Mouse (Mus musculus) liver, adult 2 months (tissue): ENCODE data around the gene Atp6v0d1. TPM values are rescaled to one million over a fixed set of nuclear protein-coding genes. Genes with fewer than 3 reads are reported as not detected.

Source experiments
- DNase-seq: peaks from one replicate; pipeline ENCODE4 v3.0.0-alpha.2; 2011; ENCODE audit warnings: low read depth, low spot score; ENCODE audit errors: extremely low read depth
- H3K27ac ChIP-seq: fragments of 200-500 bp; replicated peaks from 2 replicates; pipeline ENCODE4 v1.5.1; 2012; ENCODE audit warnings: low read depth, mild to moderate bottlenecking, control low read depth, inconsistent platforms, low read length; ENCODE audit not compliant: insufficient read depth
- H3K27me3 ChIP-seq: fragments of 200-500 bp; 2 replicates; pipeline ENCODE4 v1.6.1; 2012; ENCODE audit warnings: mild to moderate bottlenecking, moderate library complexity, low read length, inconsistent platforms; ENCODE audit not compliant: control insufficient read depth, insufficient read depth
- H3K36me3 ChIP-seq: fragments of 200-500 bp; 2 replicates; pipeline ENCODE4 v1.6.1; 2012; ENCODE audit warnings: low read length, inconsistent platforms; ENCODE audit not compliant: control insufficient read depth, insufficient read depth
- H3K4me1 ChIP-seq: fragments of 200-500 bp; 2 replicates; pipeline ENCODE4 v1.6.1; 2011; ENCODE audit warnings: low read length; ENCODE audit not compliant: control insufficient read depth, insufficient read depth
- H3K4me3 ChIP-seq: fragments of 200-500 bp; 2 replicates; pipeline ENCODE4 v1.5.1; 2011; ENCODE audit warnings: low read depth, mild to moderate bottlenecking, control low read depth, low read length, moderate library complexity; ENCODE audit not compliant: insufficient read depth
- H3K79me2 ChIP-seq: fragments of 200-500 bp; 2 replicates; pipeline ENCODE4 v1.6.1; 2012; ENCODE audit warnings: inconsistent platforms, mild to moderate bottlenecking, low read length, moderate library complexity; ENCODE audit not compliant: control insufficient read depth, insufficient read depth
- H3K9ac ChIP-seq: fragments of 200-500 bp; 2 replicates; pipeline ENCODE4 v1.6.1; 2012; ENCODE audit warnings: low read depth, mild to moderate bottlenecking, control low read depth, inconsistent platforms, low read length
- CTCF ChIP-seq: fragments of 200-500 bp; IDR thresholded peaks from 2 replicates; pipeline ENCODE4 v1.5.1; 2011; ENCODE audit warnings: low read depth, low read length, control low read depth
- POLR2A ChIP-seq: fragments of 200-500 bp; IDR thresholded peaks from 2 replicates; pipeline ENCODE4 v1.6.1; 2011; ENCODE audit warnings: low read length, control low read depth; ENCODE audit not compliant: insufficient read depth; ENCODE audit errors: extremely low read depth
- WGBS: fragments of 180-500 bp; shearing (Covaris S2); methylation state at CpG from one replicate; pipeline ENCODE4 v1.1.7; 2018; 5-methylcytosine and 5-hydroxymethylcytosine counted together
- polyA plus RNA-seq: library from polyadenylated mRNA; depleted of rRNA; stranded (reverse); fragments of >200 nt; gene quantifications from 2 replicates; pipeline ENCODE4 v1.2.3, GENCODE M21; 2012
- total RNA-seq: library from RNA; depleted of rRNA; stranded (reverse); fragments of >200 nt; gene quantifications from 2 replicates; pipeline ENCODE4 v1.2.3, GENCODE M21; 2014

The Atp6v0d1 gene
- total and polyA plus RNA-seq, 2 experiments, result 63.5 to 82.0 TPM

DNA sequence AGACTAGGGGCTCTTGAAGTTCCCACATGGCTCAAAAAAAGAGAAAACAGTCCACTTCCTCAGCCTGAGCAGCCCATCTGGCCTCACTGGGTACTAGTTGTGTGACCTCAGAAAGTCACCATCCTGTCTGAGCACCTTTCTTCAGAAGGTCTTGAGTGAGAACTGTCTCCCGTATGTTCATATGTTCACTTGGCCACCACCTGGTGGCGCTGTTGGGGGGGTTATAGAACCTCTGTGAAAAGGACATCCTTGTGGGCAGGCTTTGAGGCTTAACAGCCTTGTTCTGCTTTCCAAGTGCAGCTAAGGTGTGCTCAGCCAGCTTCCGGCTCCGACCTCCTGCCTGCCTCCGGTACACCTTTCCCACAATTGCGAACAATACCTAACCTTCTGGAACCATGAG is 84.4 kb downstream of the Atp6v0d1 start:
- H3K27ac ChIP-seq, result no peak overlapping the region
- no peaks in the 10 kb centered on the region for H3K79me2 ChIP-seq
- H3K9ac ChIP-seq, result no peak overlapping the region
- H3K27me3 ChIP-seq, result no peaks in the 10 kb centered on the region
- no peak overlapping the region for H3K4me3 ChIP-seq
- no peak for DNase-seq
- H3K36me3 ChIP-seq, result no peaks in the 10 kb centered on the region
- no peaks in the 10 kb centered on the region for H3K4me1 ChIP-seq
- WGBS, result 80% methylated on average over 6 of the region's 6 CpGs
- TF ChIP-seq POLR2A (no peak), CTCF (peak; percentile 55; the same call in 1 of the 2 replicates)

DNA sequence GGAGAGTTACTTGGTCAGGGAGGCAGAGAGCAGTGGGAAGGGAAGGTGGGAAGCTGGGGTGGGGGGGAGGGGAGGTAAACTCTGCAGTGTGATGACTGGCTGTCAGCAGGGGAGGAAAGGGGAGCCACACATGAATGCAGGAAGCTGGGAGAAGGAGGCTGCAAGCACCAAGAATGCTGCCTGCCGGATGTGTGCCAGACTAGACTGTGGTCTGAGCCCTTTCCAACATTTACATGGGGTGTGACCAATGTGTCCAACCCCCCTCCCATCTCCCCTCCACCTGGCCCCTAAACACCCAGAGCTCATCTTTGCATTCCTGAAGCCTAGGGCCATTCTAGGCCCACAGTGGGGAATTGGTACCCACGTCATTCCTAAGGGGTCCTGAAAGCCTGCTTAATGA is 84.8 kb downstream of the Atp6v0d1 start:
- no peak for DNase-seq
- H3K4me3 ChIP-seq, result no peak overlapping the region
- H3K9ac ChIP-seq, result no peak overlapping the region
- no peaks in the 10 kb centered on the region for H3K27me3 ChIP-seq
- TF ChIP-seq POLR2A (no peak), CTCF (no peak)
- H3K36me3 ChIP-seq, result no peaks in the 10 kb centered on the region
- no peak overlapping the region for H3K27ac ChIP-seq
- 49% methylated on average over 2 of the region's 2 CpGs for WGBS
- H3K4me1 ChIP-seq, result no peaks in the 10 kb centered on the region
- no peaks in the 10 kb centered on the region for H3K79me2 ChIP-seq

- Histone ChIP-seq H3K4me1 (peaks cover 6% of the 10 kb centered on the region; the same call in 1 of the 2 replicates), H3K36me3 (no peaks in the 10 kb centered on the region), H3K27me3 (no peaks in the 10 kb centered on the region), H3K4me3 (no peak overlapping the region), H3K27ac (no peak overlapping the region), H3K9ac (no peak overlapping the region), H3K79me2 (no peaks in the 10 kb centered on the region)
- 86% methylated on average over 3 of the region's 3 CpGs for WGBS
- TF ChIP-seq CTCF, result no peak
- no peak for TF ChIP-seq POLR2A
- no peak for DNase-seq
Measured at GRCm38 (mm10) chr8:105477792-105478191, 88.1 kb downstream of the Atp6v0d1 start.

DNA sequence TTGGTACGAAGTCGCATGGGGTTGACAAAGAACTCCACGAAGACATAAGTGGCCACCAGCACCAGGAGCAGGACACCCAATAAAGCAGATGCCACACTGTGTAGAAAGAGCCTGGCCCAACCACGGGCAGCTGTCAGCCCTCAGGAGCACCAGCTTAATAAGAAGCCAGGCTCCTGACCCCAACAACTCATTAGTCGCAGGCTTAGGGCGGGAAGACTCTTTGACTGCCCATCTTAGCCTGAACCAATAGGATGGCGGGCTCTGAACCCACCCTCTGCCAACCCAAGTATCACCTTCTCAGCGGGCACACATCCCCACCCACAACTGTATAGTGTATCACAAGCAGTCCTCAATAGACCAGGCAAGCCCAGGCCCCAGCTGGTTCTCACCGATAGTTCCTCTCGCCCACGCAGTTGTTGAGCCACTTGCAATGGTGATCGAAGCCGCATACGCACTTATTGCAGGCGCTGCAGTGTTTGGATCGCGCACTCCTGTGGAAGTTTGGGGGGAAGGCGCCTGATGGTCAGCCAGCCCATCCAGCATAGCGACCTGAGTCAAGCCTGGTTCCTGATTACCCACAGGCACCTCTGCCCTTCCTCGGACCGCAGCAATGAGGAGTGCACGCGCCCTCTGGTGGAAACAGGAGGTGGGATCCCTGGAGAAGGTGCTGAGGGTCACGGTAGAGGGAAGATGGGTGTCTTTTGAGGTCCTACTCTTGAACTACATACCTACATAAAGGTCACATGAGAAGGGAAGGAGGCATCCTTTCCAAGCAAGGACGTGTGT is 89.0 kb downstream of the Atp6v0d1 start:
- DNase-seq, result peak; percentile 19
- TF ChIP-seq CTCF (peak; percentile 90), POLR2A (no peak)
- H3K27ac ChIP-seq, result no peak overlapping the region
- H3K27me3 ChIP-seq, result no peaks in the 10 kb centered on the region
- H3K79me2 ChIP-seq, result no peaks in the 10 kb centered on the region
- WGBS, result 47% methylated on average over 25 of the region's 25 CpGs
- no peaks in the 10 kb centered on the region for H3K36me3 ChIP-seq
- no peak overlapping the region for H3K9ac ChIP-seq
- no peak overlapping the region for H3K4me3 ChIP-seq
- H3K4me1 ChIP-seq, result peaks cover 6% of the 10 kb centered on the region; the same call in 1 of the 2 replicates

DNA sequence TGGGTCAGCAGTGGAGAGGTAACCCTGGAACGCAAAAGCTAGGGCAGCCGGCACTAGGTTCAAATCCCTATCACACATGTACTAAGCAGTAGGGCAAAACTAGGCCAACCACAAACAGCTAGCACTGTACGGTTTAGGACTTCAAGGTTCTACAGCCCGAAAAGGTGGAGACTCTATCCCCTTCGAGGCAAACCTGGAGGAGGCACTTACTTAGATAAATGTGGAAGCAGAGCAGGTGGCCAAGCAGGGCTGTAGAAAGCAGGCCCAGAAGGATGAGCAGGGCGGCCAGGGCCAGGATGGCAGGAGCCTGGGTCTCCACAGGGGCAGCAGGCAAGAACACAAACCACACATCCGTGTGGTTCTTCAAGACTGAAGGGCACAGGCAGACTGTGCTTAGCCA is 89.7 kb downstream of the Atp6v0d1 start:
- Histone ChIP-seq H3K79me2 (no peaks in the 10 kb centered on the region), H3K27ac (no peak overlapping the region), H3K4me3 (no peak overlapping the region), H3K36me3 (no peaks in the 10 kb centered on the region), H3K27me3 (no peaks in the 10 kb centered on the region), H3K4me1 (peaks cover 9% of the 10 kb centered on the region; the same call in 1 of the 2 replicates), H3K9ac (no peak overlapping the region)
- TF ChIP-seq POLR2A, result no peak
- TF ChIP-seq CTCF, result no peak
- WGBS, result 93% methylated on average over 7 of the region's 7 CpGs
- DNase-seq, result no peak

DNA sequence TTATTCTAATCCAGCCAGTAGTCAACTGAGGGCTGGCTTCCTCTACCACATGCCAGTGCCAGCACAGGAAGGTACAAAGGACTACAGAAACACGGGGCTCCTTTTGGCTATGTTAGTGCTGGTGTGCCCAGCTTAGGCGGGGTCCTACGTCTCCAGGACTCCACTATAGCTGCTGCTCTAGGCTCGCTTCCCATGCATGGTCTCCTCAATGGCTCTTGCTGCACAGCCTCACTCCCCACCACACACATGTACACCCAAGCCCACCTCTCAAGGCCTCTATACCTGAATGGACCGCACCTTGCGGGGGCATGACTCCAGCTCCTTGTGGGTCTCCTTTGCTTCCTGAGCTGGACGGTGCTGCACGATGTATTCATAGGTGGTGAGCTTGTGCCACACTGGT is 90.1 kb downstream of the Atp6v0d1 start:
- no peak overlapping the region for H3K27ac ChIP-seq
- H3K9ac ChIP-seq, result no peak overlapping the region
- no peaks in the 10 kb centered on the region for H3K36me3 ChIP-seq
- TF ChIP-seq CTCF, result no peak
- no peak for TF ChIP-seq POLR2A
- H3K4me3 ChIP-seq, result no peak overlapping the region
- H3K79me2 ChIP-seq, result no peaks in the 10 kb centered on the region
- WGBS, result 91% methylated on average over 8 of the region's 8 CpGs
- H3K27me3 ChIP-seq, result no peaks in the 10 kb centered on the region
- no peak for DNase-seq
- peaks cover 9% of the 10 kb centered on the region; the same call in 1 of the 2 replicates for H3K4me1 ChIP-seq
